Mouse (Mus musculus) left cerebral cortex, postnatal 36 days (tissue): ENCODE measurements around the gene Ndufs1. TPM values are rescaled to one million over a fixed set of nuclear protein-coding genes. Genes with fewer than 3 reads are reported as not detected.

Experiments
- DNase-seq, 2 experiments: peaks; one replicate each; pipeline ENCODE4 v3.0.0; 2021 to 2022; ENCODE audit warnings: low spot score in 2 of 2, mixed read lengths in 1 of 2
- intact Hi-C: fragments of 180-260 bp; cut with DNase I; formaldehyde crosslinking; loops from one replicate; pipeline ENCODE4 v1.15.1; 2025
- total RNA-seq, 2 experiments: library from RNA; stranded (reverse); gene quantifications; 2 replicates each; pipeline ENCODE4 v1.2.3; 2021

Ndufs1 gene
- total RNA-seq, 2 experiments from 2014 or later, result 152 TPM

DNA sequence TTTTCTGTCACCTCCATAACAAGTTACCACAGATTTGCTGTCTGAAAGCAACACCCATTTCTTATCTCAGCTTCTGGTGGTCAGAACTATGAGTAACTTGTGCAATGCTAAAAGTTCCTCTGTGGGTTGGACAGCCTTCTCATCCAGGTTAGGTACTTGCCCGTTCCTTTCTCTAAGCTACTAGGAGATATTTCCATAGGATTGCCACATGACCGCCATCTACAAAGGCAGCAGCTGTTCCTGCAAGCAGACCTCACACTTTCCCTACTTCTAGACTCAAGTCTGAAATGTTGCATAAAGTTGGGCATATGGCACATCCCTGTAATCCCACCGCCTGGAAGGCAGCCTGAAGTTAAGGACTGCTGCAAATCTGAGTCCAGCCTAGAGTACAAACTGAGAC, 50.4 kb downstream of the Ndufs1 start:
- intact Hi-C loops, result no loop called here
- DNase-seq, result peak; percentile 11 to 14

DNA sequence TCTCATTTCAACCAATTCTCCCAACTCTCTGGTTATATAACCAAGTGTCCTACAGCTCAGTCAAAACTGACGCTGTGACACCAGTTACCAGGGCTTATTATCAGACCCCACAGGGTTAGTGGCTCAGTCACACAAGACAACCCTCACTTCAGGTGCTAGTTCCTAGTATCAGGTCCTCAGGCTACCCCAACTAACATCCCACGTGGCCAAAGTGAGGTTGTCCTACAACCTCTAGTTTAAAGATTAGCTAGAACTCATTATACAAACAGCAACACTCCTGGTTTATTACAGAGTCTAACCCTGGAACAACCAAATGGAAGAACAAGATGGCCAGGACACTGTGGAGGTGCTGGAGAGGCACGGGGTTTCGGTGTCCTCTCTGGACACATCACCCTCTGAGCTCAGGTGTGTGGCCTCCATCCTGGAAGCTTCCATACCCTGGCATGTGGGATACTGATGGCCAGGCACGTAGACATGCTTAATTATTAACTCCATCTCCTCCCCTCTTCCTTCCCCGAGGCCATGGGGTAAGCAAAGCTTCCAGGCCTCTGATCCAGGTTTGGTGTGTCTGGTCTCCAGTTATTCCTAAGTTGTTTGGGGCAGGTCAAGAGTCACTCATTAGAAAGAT, 52.7 kb downstream of the Ndufs1 start:
- intact Hi-C loops, result no loop called here
- no peak for DNase-seq

DNA sequence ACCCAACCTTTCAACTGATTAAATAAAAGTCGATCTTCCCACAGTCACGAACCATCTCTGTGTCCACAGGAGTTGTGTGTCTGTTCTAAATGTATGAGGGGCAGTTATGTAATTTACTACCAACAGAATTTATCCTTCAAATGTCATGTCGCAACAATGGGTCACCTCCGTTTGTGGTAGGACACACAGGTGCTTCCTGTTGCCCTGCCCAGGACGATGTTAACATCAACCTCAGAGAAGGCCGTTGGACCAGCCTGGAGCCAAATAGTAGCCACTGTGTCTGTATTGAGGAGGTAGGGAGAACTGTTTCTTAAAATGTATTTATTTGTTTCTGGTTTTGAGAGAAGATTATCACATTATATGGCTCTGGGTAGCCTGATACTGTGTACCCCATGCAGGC, 54.6 kb downstream of the Ndufs1 start:
- DNase-seq, result no peak
- intact Hi-C loops, result no loop called here

DNA sequence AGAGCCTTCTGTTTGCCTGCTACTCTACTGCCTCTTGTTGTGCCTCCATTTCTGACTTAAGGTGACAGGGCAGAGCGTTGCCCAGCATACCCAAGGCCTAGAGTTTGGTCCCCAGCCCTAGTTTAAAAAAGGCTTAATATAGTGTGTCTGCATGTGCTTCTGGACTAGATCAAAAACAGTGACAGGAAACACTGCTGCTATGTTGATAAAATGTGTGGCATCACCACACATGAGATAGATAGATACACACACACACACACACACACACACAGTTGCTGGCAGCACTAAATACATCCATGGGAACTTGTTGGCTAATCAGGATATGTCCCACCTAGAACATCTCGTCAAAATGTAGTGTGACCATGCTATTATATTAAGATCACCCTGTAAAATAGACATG, 56.3 kb downstream of the Ndufs1 start:
- intact Hi-C loops, result no loop called here
- DNase-seq, result no peak

DNA sequence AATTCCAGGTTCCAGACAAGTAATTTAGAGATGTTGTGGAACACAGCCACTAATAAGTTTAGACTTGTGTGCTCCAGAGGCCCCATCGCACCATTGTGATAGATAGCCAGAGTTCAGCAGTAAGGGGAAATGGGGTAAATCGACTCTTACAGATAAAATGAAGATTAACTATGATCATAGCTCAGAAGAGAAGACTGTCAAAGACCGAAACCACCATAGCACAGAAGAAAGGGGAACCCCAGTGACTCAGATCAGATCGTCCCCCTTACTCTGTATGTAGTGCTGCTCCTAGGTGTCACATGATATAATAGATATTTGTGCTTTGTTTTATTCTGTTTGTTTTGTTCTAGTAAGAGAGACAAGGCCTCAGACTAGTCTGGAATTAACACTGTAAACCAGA, 57.0 kb downstream of the Ndufs1 start:
- DNase-seq, result no peak
- intact Hi-C loops, result no loop called here

DNA sequence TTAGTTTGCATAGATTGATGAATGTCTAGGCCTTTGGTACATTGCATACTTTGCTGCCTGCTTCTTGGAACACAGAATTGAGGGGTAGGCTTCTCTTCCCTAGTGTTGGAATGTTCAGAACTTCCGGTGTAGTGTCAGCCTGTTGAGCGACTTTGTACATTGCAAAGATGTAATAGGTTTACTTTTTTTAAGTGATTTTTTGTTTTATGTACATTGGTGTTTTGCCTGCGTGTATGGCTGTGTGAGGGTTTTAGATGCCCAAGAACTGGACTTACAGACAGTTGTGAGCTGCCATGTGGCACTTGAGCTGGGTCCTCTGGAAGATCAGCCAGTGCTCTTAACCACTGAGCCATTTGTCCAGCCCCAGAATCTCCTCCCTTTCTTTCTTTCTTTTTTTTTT, 61.1 kb downstream of the Ndufs1 start:
- intact Hi-C loops, result no loop called here
- no peak for DNase-seq

DNA sequence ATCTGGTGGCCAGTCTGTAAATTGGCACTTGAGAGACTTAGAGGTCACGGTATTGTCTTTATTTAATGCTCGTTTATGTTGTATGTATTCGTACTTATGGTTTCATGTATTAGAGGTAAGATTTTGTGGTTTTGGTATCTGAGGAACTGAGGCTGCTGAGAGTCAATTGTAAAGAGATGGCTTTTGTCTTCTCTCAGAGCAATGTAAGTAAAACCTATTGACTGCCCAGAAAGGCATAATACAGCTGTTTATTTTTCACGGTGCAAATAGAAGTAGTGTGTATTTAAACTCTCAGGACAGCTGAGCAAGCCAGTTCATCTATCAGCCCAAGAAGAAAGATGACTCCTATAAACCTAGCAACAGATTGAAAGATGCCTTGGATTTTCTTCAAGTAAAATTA, 61.5 kb downstream of the Ndufs1 start:
- no peak for DNase-seq
- intact Hi-C loops, result no loop called here

DNA sequence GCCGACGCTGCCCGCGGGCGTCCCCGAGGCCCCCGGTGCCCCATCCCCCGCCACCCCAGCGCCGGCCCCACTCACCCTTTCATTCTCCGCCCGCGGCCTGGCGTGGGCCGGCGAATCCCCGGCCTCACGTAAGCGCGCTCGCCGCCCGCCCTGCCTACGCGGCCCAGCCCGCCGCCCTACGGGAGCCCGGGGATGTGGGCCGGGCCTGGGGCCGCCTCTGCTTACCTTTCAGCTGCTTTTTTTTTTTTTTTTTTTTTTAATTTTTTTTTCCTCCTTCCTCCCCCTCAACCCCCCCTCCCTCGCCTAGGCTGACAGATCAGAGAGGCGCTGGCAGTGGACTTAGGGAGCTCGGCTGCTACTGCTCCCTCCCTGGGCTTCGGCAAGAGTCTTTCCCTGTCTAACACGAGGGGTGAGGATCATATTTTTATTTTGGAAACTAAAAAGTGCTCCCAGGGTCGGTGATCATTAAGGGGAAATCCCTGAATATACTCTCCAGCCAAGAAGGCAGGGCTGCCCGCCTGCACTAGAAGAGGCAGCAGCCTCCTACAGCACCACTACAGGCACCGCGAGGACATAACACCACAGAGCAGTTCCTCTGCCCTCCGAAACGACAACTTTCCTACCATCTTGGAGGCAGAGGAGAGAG, 62.4 kb downstream of the Ndufs1 start, which contains the start of gene Ino80d:
Gene Ino80d, minus strand, starts transcription at position 532 of the 646 bp plus-strand sequence.
- intact Hi-C loops, result loop anchor here (5.0 kb wide), 1 partner anchor 63 kb away; the partner anchor contains the start of genes Eef1b2 and Ndufs1
- peak; percentile 76 to 77 for DNase-seq

DNA sequence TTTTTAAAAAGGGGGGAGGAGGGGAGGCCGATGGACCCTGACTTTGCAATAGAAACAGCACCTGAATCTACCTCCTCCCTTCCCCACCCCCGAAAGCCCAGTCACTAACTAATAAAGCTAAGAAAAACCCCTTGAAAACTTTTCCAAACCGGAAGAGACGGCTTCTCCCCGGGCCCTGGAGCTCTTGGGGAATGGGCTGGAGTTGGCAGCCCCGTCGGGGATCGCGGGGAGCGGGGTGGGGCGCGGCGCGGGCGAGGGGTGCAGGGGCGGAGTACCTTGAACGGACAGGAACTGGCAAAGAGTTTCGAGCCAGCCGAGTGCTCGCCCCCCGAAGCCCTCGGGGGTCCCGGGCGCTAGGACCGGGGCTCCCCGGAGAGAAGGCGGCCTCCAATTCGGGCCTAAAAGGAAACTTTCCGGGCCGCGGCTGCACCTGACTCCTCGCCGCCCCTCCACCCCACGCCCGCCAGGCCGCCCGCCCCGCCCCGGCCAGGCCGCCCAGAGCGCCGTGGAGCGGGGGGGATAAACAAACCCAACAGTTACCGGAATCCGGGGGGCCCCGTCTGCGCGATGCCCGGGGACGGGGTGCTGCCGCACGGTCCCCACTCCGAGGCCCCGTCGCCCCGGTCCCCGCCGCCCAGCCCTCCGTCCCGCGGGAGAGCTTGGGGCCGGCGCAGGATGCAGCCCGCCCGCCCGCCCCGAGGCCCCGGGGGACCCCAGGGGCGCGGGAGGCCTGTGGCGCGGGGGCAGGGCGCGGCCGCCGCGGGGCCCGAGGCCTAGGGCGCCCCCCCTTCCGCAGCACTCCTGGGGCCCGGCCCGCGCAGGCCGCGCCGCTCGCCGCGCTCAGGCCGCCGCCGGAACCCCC, 63.1 kb downstream of the Ndufs1 start:
- peak; percentile 50 to 70 for DNase-seq
- intact Hi-C loops, result loop anchor here (5.0 kb wide), 1 partner anchor 64 kb away; the partner anchor contains the start of genes Eef1b2 and Ndufs1

DNA sequence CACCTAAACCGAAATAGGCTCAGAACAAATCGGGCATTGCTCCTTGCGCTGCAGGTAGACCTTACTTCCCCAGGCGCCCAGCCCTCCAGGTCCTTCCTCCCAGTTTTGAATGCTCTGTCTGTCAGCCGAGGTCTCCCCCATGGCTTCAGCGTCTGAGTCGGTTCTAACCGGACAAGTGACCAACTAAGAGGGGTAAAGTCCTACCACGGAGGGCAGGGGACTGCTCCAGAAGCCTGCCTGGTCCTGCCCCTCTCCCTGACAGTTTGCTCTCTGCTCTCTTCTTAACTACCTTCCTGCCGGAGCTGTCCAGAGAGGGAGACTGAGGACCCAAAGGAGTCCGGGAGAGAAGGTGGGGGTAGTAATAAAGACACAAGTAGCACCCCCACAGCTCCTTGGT, 63.8 kb downstream of the Ndufs1 start:
- DNase-seq, result peak in 1 of 2 experiments; percentile 27
- intact Hi-C loops, result loop anchor here (5.0 kb wide), 1 partner anchor 64 kb away; the partner anchor contains the start of genes Eef1b2 and Ndufs1

DNA sequence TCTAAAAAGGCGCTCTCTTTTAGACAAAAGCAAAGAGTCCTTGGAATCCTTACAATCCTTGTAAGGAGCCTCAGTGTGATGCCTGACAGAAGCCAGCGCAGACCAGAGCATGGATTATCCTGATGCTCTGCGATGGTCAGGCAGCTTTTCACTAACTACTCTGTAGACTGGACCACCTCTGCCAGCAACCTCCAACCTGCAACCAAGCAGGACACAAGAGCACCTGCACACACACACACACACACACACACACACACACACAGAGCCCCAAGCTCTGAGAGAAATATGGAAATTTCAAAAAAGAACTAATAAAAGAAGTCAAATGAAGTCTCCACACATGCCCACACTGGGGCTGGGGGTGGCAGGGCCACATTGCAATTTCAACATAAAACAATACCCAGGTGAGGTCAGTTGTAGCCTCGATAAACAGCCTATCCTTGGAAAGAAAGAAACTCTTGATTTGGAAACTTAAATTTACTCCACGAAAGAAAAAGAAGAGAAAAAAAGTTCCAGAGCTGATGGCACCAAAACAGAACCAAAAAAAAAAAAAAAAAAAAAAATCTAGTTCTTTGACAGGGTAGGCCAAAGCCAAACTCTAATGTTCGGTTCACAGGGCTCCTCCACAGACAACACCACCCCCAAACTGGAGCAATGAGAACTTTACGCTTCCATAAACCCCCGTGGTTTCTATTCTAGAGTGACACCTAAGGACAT, 64.3 kb downstream of the Ndufs1 start:
- intact Hi-C loops, result loop anchor here (5.0 kb wide), 1 partner anchor 65 kb away; the partner anchor contains the start of genes Eef1b2 and Ndufs1
- no peak for DNase-seq

DNA sequence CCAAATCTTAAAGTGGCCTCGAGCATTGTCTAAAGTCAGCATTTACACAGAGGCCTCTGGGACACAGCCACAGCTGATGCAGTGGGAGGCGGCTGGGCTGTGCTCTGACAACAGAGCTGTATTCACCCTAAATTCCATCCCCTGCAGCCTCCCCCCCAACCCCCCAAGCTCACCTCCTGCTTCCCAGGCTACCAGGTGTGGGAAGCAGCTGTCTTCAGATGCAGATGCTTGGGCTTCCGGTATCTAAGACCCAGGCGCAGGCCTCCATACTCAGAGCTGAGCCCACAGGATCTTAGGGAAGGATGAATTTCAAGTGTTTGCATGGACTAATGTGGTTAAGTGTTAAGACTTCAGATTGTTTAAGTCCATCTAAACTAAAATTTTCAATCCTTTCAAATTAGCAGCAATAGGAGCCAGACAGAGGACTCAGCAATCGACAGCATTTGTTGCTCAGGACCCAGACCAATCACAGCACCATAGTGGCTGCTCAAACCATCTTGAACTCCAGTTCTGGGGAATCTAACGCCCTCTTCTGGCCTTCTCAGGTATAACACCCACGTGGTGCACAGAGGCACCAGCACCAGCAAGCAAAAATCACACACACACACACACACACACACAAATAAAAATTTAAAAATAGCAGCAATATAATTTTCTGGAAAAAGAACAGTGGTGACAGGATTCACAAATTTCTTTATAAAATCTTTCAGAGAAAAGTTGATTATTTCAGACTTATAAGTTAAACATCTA, 65.9 kb downstream of the Ndufs1 start:
- intact Hi-C loops, result loop anchor here (5.0 kb wide), 1 partner anchor 67 kb away; the partner anchor contains the start of genes Eef1b2 and Ndufs1
- no peak for DNase-seq

DNA sequence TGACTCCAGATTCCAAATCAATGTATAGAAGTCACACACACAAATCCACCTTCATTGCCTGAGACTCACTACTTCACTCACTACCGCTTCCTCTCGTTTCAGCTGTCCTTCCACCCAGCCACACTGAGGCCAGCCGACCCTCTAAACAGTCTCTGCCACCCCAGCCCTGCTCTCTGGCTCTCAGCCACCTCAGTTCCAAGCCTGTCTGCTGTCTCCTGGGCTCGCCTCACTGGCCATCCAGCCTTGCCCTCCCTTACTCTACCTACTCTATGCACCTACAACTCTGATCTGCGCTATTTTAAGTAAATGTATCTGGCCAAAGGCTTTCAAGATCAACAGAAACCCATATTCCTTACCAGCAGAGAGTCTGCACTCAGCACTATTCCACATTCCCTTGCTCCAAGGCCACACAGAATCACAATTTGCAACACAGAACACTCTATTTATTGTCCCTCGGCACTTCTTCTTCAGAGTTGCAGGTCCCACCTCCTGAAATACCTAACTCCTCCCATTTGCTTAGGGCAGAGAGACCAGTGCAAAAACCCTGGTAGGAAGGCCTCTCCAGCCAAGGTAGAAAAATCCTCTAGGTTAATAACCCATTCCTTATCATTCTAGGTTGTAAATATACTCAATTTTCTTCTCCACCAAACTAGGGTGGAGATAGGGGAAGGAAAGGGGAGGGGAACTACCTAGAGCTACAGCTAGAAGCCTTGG, 68.9 kb downstream of the Ndufs1 start:
- intact Hi-C loops, result no loop called here
- DNase-seq, result no peak

DNA sequence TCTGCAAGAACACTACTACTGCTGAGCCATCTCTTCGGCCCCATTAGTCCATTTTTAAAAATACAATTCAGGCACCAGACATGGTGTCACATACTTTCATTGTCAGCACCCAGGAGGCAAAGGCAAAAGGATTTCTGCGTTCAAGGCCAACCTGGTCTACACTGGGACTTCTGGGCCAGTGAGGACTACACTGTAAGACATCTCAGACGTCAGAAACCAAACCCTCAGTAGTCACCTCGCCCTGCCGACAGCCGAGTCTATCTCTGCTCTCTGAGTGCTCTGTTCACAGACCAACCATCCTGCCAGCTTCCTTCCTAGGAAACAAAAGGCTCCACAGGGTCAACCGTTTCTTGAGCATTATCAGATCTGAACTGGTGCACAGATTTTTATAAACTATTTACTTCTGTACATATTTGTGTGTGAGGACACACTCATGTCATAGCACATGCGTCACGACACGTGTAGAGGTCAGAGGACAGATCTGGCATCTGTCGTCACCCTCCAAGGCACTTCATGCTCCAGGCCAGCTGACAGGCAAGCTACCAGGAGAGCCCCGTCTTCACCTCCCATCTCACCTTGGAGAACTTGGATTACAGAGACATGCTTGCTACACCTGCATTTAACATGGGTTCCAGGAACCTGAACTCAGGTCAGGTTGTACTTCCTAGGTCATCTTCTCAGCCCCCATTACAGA, 73.7 kb downstream of the Ndufs1 start:
- intact Hi-C loops, result no loop called here
- DNase-seq, result no peak

DNA sequence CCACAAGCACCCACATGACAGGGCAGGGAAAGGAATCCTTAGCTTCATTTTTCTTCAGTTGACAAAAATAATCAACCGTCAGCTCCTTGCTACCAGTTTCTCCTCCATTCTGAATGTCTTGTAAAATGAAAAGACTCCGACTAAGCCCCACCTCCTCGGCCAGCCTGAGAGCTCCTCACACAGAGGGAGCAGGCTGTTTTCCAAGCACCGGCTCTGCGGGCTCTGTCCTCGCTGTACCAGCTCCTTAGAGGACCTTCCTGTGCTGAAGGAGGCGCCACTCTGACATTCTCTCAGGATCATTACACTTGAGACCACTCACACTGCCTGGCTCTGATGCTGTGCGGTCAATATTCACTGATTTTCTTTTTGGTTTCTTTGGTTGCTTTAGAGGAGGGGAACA, 76.4 kb downstream of the Ndufs1 start:
- DNase-seq, result no peak
- intact Hi-C loops, result no loop called here

DNA sequence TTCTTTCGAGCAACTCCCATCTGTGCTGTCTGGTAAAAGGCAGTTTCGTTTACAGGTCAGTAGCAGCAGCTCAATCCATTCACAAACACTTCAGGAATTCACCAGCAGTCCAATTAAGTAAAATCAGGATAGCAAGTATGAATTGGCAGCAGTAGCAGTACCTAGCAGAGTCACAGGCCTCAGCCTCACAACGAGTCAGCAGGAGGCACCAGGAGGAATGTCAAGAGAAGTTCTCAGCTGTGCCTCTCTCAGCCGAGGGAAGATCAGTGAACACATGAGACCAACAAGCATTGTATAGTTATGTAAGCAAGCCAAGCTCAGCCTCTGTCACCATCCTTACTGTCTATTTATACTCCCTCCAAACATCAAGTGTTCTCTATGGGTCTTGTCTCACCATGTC, 77.8 kb downstream of the Ndufs1 start:
- intact Hi-C loops, result no loop called here
- DNase-seq, result no peak

DNA sequence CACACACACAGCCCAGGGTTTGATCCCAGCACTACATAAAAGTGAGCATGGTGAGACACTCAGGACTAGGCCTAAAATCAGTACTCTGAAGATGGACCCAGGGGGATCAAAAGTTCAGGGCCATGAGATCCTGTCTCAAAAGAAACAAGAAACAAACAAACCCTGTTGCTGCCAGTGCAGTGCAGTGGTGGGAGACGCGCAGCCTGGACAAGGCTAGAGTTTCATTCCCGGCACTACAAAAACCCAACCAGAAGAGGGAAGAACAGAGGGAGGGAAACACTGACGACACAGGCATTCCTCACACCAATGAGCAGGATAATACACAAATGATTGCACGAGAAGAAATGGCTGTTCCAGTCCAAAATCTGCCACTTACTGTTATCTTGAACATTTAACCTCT, 80.6 kb downstream of the Ndufs1 start:
- DNase-seq, result no peak
- intact Hi-C loops, result no loop called here
